Mouse (Mus musculus) embryonic facial prominence, embryonic 14.5 days (tissue): ENCODE measurements around the gene Arhgap32. TPM values are rescaled to one million over a fixed set of nuclear protein-coding genes. Genes with fewer than 3 reads are reported as not detected.

Experiments used
- ATAC-seq: fragments of 200-750 bp; cut with Nextera tagmentation; 2 replicates; pipeline ENCODE4 v1.8.0; 2017; ENCODE audit warnings: low read depth, moderate number of reproducible peaks, moderate TSS enrichment
- DNase-seq: peaks from one replicate; pipeline ENCODE4 v3.0.0-alpha.2; 2015; ENCODE audit warnings: low spot score
- H3K27ac ChIP-seq: fragments of 300-500 bp; sonication (generic); replicated peaks from 2 replicates; pipeline ENCODE4 v1.5.1; 2014; ENCODE audit warnings: low read depth, mild to moderate bottlenecking, low read length, moderate library complexity
- H3K27me3 ChIP-seq: fragments of 300-500 bp; sonication (generic); replicated peaks from 2 replicates; pipeline ENCODE4 v1.6.1; 2014; ENCODE audit warnings: low read length; ENCODE audit not compliant: control insufficient read depth, insufficient read depth
- H3K36me3 ChIP-seq: fragments of 300-500 bp; sonication (generic); 2 replicates; pipeline ENCODE4 v1.6.1; 2014; ENCODE audit warnings: low read length, mixed read lengths; ENCODE audit not compliant: control insufficient read depth, insufficient read depth
- H3K4me1 ChIP-seq: fragments of 300-500 bp; sonication (generic); 2 replicates; pipeline ENCODE4 v1.6.1; 2014; ENCODE audit warnings: antibody characterized with exemption, low read length; ENCODE audit not compliant: control insufficient read depth, insufficient read depth
- H3K4me2 ChIP-seq: fragments of 300-500 bp; sonication (generic); 2 replicates; pipeline ENCODE4 v1.6.1; 2014; ENCODE audit warnings: low read depth, mild to moderate bottlenecking, low read length, moderate library complexity, mixed read lengths
- H3K4me3 ChIP-seq: fragments of 300-500 bp; sonication (generic); 2 replicates; pipeline ENCODE4 v1.5.1; 2014; ENCODE audit warnings: low read depth, mild to moderate bottlenecking, low read length
- H3K9ac ChIP-seq: fragments of 300-500 bp; sonication (generic); 2 replicates; pipeline ENCODE4 v1.6.1; 2014; ENCODE audit warnings: low read depth, mild to moderate bottlenecking, low read length, moderate library complexity, mixed read lengths
- H3K9me3 ChIP-seq: fragments of 300-500 bp; sonication (generic); 2 replicates; pipeline ENCODE4 v1.6.1; 2016; ENCODE audit warnings: low read length; ENCODE audit not compliant: control insufficient read depth
- WGBS: fragments of 180-500 bp; shearing (Covaris S2); extraction: QIAGEN DNeasy Blood & Tissue Kit; methylation state at CpG from one replicate; pipeline ENCODE4 v1.1.7; 2014; 5-methylcytosine and 5-hydroxymethylcytosine counted together
- polyA plus RNA-seq: library from polyadenylated mRNA; unstranded; fragments of >200 nt; fragmentation: Nextera tagmentation; extraction: Ambion mirVana; gene quantifications from 2 replicates; pipeline ENCODE4 v1.2.1, GENCODE M21; 2014

The Arhgap32 gene
- polyA plus RNA-seq, 1 experiment from 2014 or later, result 10.9 TPM

GRCm38 (mm10) chr9:32279789-32280188 is 163.9 kb downstream of the Arhgap32 start:
- H3K9me3 ChIP-seq, result no peaks in the 10 kb centered on the region
- no peaks in the 10 kb centered on the region for H3K36me3 ChIP-seq
- H3K4me2 ChIP-seq, result no peak overlapping the region
- 78% methylated on average over 3 of the region's 3 CpGs for WGBS
- H3K4me3 ChIP-seq, result no peak overlapping the region
- H3K27me3 ChIP-seq, result no peaks in the 10 kb centered on the region
- no peaks in the 10 kb centered on the region for H3K4me1 ChIP-seq
- no peak overlapping the region for H3K27ac ChIP-seq
- no peak for DNase-seq
- no peak for ATAC-seq
- no peak overlapping the region for H3K9ac ChIP-seq

GRCm38 (mm10) chr9:32280456-32280855 is 164.5 kb downstream of the Arhgap32 start:
- Histone ChIP-seq H3K9ac (no peak overlapping the region), H3K27ac (no peak overlapping the region), H3K4me1 (no peaks in the 10 kb centered on the region), H3K4me3 (no peak overlapping the region), H3K27me3 (no peaks in the 10 kb centered on the region), H3K9me3 (no peaks in the 10 kb centered on the region), H3K36me3 (no peaks in the 10 kb centered on the region), H3K4me2 (no peak overlapping the region)
- ATAC-seq, result no peak
- WGBS, result 83% methylated on average over 5 of the region's 5 CpGs
- DNase-seq, result no peak

DNA sequence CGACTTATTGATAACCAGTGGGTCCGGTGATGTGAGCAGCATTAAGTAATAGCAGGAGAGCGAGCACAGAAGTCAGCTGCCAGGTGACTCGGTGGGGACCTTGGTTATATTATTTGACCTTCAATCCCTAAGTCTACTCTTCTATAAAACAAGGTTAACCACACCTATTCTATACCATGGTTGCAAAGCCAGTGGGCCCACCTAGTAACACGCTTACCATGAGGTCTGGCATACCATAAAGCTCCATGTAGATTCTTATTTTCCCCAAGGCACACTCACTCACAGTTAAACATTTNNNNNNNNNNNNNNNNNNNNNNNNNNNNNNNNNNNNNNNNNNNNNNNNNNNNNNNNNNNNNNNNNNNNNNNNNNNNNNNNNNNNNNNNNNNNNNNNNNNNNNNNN is 167.7 kb downstream of the Arhgap32 start:
- Histone ChIP-seq H3K27me3 (no peaks in the 10 kb centered on the region), H3K36me3 (no peaks in the 10 kb centered on the region), H3K27ac (no peak overlapping the region), H3K4me1 (no peaks in the 10 kb centered on the region), H3K9me3 (no peaks in the 10 kb centered on the region), H3K9ac (no peak overlapping the region), H3K4me3 (no peak overlapping the region), H3K4me2 (no peak overlapping the region)
- DNase-seq (no peak), ATAC-seq (no peak)
- WGBS, result 85% methylated on average over 5 of the region's 5 CpGs

GRCm38 (mm10) chr9:32291618-32292017 is 175.7 kb downstream of the Arhgap32 start:
- no peak overlapping the region for H3K4me3 ChIP-seq
- H3K4me1 ChIP-seq, result no peaks in the 10 kb centered on the region
- H3K27me3 ChIP-seq, result no peaks in the 10 kb centered on the region
- H3K9me3 ChIP-seq, result no peaks in the 10 kb centered on the region
- H3K36me3 ChIP-seq, result no peaks in the 10 kb centered on the region
- 58% methylated on average over 7 of the region's 7 CpGs for WGBS
- DNase-seq (no peak), ATAC-seq (no peak)
- H3K9ac ChIP-seq, result no peak overlapping the region
- no peak overlapping the region for H3K4me2 ChIP-seq
- no peak overlapping the region for H3K27ac ChIP-seq

- ATAC-seq (no peak), DNase-seq (no peak)
- Histone ChIP-seq H3K9ac (no peak overlapping the region), H3K9me3 (no peaks in the 10 kb centered on the region), H3K4me2 (no peak overlapping the region), H3K4me1 (no peaks in the 10 kb centered on the region), H3K27ac (no peak overlapping the region), H3K27me3 (no peaks in the 10 kb centered on the region), H3K4me3 (no peak overlapping the region), H3K36me3 (no peaks in the 10 kb centered on the region)
- 35% methylated on average over 5 of the region's 5 CpGs for WGBS
These were observed 176.8 kb downstream of the Arhgap32 start for GRCm38 (mm10) chr9:32292686-32293085.

DNA sequence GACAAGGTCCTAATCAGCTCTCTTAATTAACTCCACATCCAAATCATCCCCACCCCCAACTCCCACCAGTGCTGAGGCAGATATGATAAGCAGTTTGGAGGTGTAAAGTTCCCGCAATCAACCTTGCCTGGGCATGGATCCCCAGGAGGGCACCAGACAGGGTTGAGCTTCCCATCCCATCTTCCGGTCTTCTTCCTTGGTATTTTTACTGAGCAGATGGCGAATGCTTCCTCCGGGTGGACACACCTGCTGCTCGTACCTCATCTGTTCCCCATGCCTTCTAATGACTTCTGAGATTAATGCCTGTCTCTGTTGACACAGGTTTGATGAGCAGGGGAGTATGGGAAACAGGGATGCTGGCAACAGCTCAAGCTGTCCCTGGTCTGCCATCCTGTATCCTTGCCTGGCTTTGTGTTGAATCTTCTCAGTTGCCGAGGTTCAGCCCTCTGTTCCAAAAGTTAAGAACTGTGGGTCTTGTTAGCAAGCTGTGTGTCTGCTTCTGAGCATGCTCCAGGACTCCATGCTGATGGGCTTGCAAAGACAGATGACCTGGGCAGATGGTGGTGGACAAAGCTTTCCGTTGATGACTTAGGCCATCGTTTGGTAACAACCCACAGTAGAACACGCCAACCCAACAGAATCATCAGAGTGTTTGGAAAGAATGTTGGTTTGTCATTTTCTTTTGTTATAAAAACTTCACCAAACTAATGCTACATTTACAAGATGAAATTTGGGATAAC is 179.3 kb downstream of the Arhgap32 start:
- Histone ChIP-seq H3K9me3 (no peaks in the 10 kb centered on the region), H3K4me1 (no peaks in the 10 kb centered on the region), H3K9ac (no peak overlapping the region), H3K4me3 (no peak overlapping the region), H3K4me2 (no peak overlapping the region), H3K27me3 (no peaks in the 10 kb centered on the region), H3K27ac (no peak overlapping the region), H3K36me3 (no peaks in the 10 kb centered on the region)
- WGBS, result 86% methylated on average over 9 of the region's 9 CpGs
- ATAC-seq (peak; percentile 9; the same call in 1 of the 2 replicates), DNase-seq (no peak)

DNA sequence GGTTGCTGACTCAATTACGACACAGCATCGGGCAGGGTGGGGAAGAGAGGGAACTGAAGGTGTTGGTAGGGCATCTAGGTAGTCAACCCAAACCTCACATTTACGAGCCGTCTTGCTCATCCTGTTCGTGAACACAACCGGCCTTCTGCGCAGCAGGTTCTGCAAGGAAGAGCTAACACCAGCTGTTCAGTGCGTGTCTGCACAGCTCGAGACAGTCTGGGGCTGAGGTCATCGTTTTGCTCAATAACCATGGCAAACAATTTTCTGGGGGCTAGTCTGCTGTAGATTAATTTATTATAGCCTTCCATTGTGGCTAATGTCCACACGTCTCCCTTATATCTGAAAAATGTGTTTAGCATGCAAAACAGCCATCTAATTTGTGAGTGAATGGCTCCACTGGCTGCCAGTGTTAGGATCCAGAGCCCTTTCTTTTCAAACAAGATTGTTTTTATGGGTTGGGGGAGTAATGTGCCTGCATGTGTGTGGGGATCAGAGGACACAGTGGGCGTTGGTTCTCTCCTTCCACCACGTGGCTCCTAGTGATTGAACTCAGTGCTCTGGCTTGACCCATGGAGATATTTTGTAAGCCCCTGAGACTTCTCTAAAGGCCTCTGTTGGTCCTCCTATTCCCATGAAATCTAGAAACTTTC is 186.7 kb downstream of the Arhgap32 start:
- Histone ChIP-seq H3K9me3 (no peaks in the 10 kb centered on the region), H3K36me3 (no peaks in the 10 kb centered on the region), H3K4me2 (no peak overlapping the region), H3K27ac (no peak overlapping the region), H3K9ac (no peak overlapping the region), H3K27me3 (no peaks in the 10 kb centered on the region), H3K4me3 (no peak overlapping the region), H3K4me1 (no peaks in the 10 kb centered on the region)
- DNase-seq (no peak), ATAC-seq (no peak)
- 69% methylated on average over 13 of the region's 13 CpGs for WGBS

DNA sequence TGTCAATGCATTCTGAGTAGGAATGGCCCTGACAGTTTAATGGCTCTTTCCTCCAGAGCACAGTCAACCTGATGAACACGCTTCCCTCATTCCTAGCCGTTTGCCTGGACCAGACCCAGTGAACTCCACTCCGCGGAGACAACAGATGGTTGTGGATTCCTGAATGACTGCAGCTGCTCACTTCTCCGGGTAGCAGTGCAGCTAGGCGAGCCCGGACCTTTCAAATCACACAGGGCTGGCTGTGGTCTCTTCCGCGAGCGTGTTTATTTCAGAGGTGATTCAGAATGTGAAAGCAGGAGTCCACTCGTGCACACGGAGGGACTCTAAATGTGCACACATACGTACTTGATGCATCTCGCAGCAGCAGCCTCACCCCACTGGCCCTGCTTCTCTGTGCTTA is 195.8 kb downstream of the Arhgap32 start:
- H3K4me2 ChIP-seq, result no peak overlapping the region
- ATAC-seq (peak; percentile 57; the same call in 1 of the 2 replicates), DNase-seq (peak; percentile 65)
- H3K4me3 ChIP-seq, result no peak overlapping the region
- H3K27me3 ChIP-seq, result no peaks in the 10 kb centered on the region
- H3K9me3 ChIP-seq, result no peaks in the 10 kb centered on the region
- no peak overlapping the region for H3K27ac ChIP-seq
- H3K36me3 ChIP-seq, result no peaks in the 10 kb centered on the region
- H3K9ac ChIP-seq, result no peak overlapping the region
- 49% methylated on average over 14 of the region's 14 CpGs for WGBS
- H3K4me1 ChIP-seq, result no peaks in the 10 kb centered on the region; the same call in 1 of the 2 replicates

- H3K4me2 ChIP-seq, result no peak overlapping the region
These were observed 196.3 kb downstream of the Arhgap32 start for GRCm38 (mm10) chr9:32312208-32312607.

More at GRCm38 (mm10) chr9:32312208-32312607, 196.3 kb downstream of the Arhgap32 start:
- Histone ChIP-seq H3K4me1 (no peaks in the 10 kb centered on the region; the same call in 1 of the 2 replicates), H3K9ac (no peak overlapping the region), H3K27me3 (no peaks in the 10 kb centered on the region), H3K9me3 (no peaks in the 10 kb centered on the region), H3K27ac (no peak overlapping the region), H3K36me3 (no peaks in the 10 kb centered on the region), H3K4me3 (no peak overlapping the region)
- DNase-seq (no peak), ATAC-seq (no peak)
- 72% methylated on average over 4 of the region's 4 CpGs for WGBS
